Mouse (Mus musculus): ENCODE data around the gene 2310057N15Rik.
"Not testable (repeated sequence)": the region's sequence is repeated elsewhere in the genome, so short reads cannot be mapped to it uniquely, and the experiment has no call there.

2310057N15Rik gene

DNA sequence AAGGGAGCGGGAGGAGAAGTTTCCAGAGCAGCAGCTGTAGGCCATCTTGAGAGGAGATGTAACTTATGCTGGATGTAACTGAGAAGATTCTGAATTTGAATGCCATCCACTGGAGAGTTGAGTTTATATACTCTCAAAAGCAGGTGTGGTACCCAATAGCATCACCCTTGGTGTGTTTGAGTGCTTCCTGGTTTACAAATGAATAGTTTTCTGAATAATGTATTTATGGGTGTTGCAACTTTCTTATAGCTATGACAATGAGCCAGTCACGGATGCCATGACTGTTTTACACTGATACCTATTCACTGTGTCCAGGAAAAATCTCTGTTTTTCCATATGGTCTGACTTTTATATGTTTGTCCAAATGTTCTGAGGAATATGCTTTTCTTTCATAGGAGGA is at the start of gene 2310057N15Rik:
Gene 2310057N15Rik, minus strand, starts transcription at position 101 of the 400 bp plus-strand sequence.
- no peak for DNase-seq (ENCODE audit: low read depth, low spot score)

DNA sequence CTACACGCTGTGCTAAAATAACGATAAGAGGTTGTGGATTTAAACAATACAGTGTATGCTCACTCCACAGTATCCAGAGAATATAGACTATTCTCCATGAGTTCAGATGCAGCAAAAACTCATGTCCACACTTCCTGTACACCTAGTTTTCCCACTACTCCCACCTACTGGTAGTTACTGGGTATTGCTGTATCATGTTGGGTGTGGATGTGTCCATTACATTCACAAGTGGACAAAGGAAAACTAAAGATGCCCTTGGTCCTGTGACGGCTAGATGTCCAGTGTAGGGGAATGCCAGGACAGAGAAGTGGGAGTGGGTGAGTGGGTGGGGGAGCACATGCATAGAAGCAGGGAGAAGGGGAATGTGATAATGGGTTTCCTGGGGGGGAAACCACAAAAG is 49.7 kb upstream of the 2310057N15Rik start:
- peak; percentile 6 for DNase-seq (ENCODE audit: low read depth, low spot score)

DNA sequence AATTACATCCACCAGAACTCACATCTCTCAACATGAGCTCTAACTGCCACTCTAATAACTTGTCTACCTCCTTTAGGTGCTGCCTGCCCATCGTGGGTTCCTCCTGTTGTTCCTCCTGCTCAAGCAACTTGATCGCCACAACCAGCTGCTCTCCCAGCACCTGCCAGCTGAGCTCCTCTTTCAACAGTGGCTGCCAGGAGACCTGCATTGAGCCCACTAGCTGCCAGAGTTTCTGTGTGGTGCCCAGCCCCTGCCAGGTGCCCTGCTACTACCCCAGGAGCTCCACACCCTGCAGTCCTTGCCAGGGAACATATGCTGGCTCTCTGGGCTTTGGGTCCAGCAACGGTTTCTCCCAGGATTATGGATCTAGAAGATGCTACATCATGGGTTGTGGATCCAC is 46.1 kb upstream of the 2310057N15Rik start, which contains the start of gene Krtap15:
Gene Krtap15, plus strand, starts transcription at position 150 of the 400 bp plus-strand sequence.
- no peak for DNase-seq (ENCODE audit: low read depth, low spot score)

DNA sequence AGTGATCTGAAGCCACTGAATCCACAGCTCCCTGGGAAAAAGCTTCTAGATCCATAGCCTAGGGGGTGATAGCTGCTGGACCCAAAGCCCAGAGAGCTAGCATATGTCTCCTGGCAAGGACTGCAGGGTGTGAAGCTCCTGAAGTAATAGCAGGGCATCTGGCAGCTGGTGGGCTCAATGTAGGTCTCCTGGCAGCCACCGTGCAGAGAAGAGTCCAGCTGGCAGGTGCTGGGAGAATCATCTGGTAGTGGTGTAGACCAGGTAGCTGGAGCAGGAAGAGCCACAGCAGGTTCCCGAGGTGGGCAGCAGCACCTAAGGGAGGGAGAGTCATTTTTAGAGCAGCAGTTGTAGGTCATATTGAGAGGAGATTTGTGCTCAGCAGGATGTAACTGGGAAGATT is 37.8 kb upstream of the 2310057N15Rik start, which contains the start of gene Gm20741:
Gene Gm20741, minus strand, starts transcription at position 394 of the 400 bp plus-strand sequence.
- DNase-seq (ENCODE audit: low read depth, low spot score): no peak

DNA sequence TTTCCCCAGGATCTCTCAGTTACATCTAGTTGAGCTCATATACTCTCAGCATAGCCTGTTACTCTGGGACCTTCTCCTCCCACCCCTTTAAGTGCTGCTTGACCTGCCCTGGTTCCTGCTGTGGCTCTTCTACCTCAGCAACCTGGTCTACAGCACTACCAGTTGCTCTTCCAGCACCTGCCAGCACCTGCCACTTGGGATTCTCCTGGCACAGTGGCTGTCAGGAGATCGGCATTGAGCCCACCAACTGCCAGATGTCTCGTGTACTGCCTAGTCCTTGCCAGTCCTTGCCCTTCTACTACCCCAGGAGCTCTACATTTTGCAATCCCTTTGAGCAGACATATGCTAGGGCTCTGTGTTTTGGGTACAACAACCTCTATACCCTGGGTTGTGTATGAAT is 12.8 kb upstream of the 2310057N15Rik start:
- no peak for DNase-seq (ENCODE audit: low read depth, low spot score)

DNA sequence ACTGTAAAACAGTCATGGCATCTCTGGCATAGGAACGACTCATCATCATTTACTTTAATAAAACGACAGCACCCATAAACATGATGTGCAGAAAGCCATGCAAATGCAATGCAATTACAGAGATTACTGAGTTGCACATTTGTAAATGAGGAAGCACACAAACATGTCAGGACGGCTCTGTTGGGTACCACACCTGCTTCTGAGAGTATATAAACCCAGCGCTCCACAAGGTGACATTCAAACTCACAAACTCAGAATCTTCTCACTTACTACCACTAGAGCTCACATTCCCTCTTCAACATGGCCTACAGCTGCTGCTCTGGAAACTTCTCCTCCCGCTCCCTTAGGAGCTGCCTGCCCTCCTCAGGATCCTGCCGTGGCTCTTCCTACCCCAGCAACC is 3.6 kb upstream of the 2310057N15Rik start, which contains the start of gene Gm5965:
Gene Gm5965, plus strand, starts transcription at position 301 of the 400 bp plus-strand sequence.
- DNase-seq (ENCODE audit: low read depth, low spot score): no peak

DNA sequence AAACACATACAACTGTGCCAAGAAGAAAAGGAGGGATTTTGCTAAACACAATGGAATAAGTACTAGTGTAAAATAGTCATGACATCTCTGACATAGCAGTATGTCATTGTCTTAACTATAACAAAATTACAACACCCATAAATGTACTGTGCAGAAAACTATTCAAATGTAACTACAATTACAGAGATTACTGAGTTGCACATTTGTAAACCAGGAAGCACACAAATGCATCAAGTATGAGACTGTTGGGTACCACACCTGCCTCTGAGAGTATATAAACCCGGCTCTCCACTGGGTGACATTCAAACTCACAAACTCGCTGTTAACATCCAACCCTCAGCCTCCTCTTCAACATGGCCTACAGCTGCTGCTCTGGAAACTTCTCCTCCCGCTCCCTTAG is 15.5 kb downstream of the 2310057N15Rik start, which contains the start of gene 2310034C09Rik:
Gene 2310034C09Rik, plus strand, starts transcription at position 301 of the 400 bp plus-strand sequence.
- DNase-seq (ENCODE audit: low read depth, low spot score): not testable (repeated sequence)

DNA sequence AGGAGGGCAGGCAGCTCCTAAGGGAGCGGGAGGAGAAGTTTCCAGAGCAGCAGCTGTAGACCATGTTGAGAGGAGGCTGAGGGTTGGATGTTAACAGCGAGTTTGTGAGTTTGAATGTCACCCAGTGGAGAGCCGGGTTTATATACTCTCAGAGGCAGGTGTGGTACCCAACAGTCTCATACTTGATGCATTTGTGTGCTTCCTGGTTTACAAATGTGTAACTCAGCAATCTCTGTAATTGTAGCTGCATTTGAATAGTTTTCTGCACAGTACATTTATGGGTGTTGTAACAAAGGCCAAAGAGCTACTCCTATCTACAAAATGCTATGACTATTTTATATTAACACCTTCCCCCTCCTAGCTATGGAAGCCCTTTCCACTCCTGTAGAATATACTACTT is 22.5 kb downstream of the 2310057N15Rik start, which contains the start of gene Krtap13:
Gene Krtap13, minus strand, starts transcription at position 101 of the 400 bp plus-strand sequence.
- DNase-seq (ENCODE audit: low read depth, low spot score): not testable (repeated sequence)

DNA sequence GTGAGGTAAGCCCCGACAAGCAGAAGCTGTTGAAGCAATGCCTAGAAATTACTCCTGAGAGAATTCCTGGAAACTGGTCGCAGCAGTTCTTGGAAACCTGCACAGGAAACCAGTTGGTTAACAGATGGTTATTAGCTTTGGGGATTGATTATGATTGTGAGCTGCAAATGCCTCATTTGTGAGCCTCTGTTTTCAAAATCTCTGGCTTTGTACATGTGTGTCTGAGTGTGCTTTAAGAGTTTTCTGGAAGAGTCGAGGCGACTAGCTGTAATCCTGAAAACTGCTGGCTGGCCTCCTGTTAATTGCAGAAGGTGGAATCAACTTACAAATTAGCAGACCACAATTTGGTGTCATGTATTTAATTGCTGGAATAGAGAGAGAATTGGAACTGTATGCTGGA is 26.1 kb downstream of the 2310057N15Rik start:
- DNase-seq (ENCODE audit: low read depth, low spot score): no peak

DNA sequence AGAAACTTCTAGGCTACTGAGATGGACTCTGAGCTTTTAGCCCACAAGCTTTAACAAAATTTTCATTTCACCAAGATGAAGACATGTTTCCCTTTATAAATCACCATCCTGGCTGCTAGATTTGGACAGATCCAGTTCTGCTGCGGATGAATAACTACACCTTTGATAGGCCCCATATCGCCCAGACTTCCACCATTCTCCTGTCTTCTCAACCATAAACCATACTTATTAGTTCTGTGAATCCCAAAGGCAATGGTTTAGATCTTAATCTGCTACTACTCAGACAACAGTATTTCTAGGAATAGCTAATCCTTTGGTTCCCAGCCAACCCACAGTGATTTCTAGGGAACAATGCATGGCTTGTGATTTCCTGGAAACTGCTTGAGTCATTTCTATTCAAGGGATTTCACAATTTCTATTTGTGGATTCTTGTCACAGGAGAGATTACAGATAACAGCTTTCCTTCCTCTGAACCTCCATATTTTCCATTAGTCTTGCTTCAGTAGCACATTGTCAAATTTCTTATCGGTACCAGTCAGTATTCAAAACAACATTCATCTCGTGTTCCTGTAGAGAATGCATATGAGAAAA is 29.2 kb downstream of the 2310057N15Rik start:
- DNase-seq (ENCODE audit: low read depth, low spot score): no peak

DNA sequence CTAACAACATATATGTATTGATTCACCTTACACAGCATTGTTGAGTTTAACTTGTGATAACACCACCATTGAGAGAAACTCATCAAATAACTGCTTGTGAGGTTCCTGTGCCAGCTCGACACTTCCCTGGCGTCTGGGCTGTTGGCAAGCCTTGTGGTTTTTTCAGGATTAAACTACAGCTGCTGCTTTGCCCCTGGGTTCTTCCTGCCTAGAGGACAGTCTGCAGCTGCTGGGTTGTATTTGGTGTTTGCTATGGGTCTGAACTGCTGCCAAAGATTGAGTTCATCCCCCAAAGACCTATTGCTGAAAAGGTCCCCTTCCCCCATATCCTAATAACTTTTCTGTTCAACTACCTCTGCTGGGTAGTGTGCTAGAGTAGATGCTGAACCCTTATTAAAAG is 38.6 kb downstream of the 2310057N15Rik start:
- DNase-seq (ENCODE audit: low read depth, low spot score): no peak

DNA sequence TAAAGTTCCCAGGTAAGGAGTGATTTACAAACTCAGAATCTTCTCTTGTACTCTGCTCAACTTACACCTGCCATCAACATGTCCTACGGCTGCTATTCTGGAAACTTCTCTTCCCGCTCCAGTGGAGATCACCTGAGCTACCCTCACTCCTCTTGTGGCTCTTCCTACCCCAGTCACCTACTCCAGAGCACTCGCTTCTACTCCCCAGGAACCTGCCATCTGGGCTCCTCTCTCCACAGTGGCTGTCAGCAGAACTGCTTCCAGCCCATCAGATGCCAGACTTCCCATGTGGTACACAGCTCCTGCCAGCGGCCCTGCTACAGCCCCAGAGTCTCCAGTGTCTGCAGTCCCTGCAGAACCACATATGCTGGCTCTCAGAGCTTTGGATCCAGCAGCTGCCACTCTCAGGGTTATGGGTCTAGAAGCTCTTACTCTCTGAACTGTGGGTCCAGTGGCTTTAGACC is 45.2 kb downstream of the 2310057N15Rik start, which contains the start of gene Krtap13-1:
Gene Krtap13-1, plus strand, starts transcription at position 51 of the 464 bp plus-strand sequence.
- no peak for DNase-seq (ENCODE audit: low read depth, low spot score)

All from retina, postnatal 7 days (tissue).